Mouse (Mus musculus): ENCODE data around the gene Ptpn1.

Ptpn1 gene

GRCm38 (mm10) chr2:167972809-167973208 is 41.0 kb downstream of the Ptpn1 start:
- no peak for DNase-seq (ENCODE audit: low spot score)

DNA sequence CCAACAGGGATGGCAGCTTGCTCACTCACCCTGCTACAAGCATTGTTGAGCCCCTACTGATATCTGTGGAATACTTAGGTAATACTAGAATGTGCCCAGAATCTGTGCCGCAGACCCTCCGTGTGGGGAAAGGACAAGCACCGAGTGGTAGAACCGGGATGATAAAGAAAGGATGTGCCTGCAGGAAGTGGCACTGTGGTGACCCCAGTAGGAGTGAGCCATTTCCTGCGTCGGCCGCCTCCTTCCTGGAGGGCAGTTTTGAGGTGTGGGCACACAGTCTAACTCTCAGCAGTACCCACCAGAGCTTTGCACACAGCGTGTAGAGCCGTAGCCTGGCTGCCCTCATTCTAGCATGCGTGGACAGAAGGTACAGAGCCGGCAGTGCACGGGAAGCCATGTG is 43.9 kb downstream of the Ptpn1 start:
- no peak for DNase-seq (ENCODE audit: low spot score)

GRCm38 (mm10) chr2:167978271-167978670 is 46.4 kb downstream of the Ptpn1 start:
- DNase-seq (ENCODE audit: low spot score) = no peak

GRCm38 (mm10) chr2:167980391-167980790 is 48.5 kb downstream of the Ptpn1 start:
- DNase-seq (ENCODE audit: low spot score) = no peak

GRCm38 (mm10) chr2:167982646-167983045 is 50.8 kb downstream of the Ptpn1 start:
- DNase-seq (ENCODE audit: low spot score) = no peak

DNA sequence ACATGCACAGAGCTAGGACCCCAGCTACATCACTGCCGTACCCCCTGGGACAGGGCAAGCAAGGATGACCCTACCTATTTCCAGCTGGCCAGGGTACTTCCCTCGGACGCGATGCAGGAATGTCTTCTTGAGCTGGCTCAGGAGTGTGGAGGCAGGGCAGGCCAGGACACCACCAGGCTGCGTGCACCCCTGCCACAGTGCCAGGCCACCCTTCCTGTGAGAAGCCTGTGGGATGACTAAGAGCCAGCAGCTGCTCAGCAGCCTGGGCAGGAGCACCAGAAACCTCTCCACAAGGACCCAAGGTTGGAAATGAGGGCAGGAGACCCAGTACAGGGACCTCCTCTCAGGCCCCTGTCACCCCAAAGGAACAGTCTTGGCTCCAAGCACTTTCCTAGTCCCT is 52.5 kb downstream of the Ptpn1 start:
- DNase-seq (ENCODE audit: low spot score) = no peak

DNA sequence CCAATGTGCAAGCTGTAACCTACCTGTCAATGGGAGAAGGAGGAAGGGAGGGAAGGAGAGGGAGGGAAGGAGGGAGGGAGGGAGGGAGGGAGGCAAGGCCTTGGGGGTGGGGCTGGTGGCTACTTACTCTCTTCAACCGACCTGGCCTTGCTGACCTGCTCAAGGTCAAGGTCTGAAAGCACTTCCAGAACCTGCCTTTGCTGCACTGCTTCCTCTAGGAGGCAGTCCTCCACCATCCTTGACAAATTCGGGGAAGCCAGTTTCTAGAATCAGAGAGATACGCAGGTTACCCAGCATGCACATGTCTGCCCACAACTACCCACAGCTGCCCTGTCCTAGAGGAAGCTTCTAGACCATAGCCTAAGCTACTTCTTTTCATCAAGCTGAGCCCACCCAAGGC is 53.1 kb downstream of the Ptpn1 start:
- no peak for DNase-seq (ENCODE audit: low spot score)

GRCm38 (mm10) chr2:167986762-167987161 is 54.9 kb downstream of the Ptpn1 start:
- DNase-seq (ENCODE audit: low spot score) = peak; percentile 65

DNA sequence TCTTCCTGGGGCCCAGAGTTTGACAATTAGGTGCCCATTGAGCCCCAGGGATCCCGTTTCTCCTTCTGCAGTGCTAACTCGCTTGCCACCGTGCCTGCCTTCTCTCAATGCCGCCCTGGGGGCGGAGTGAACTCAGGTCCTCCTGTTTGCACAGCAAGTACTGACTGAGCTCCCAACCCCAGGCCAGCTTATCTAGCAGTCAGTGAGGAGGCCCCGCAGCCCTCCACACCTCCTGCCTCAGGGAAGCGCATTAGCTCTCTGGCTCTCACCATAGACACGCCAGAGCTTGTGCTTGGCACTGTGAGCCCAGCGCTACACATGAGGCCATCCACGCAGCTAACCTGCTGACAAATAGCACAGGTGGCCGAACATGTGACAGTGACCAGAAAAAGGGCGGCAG is 55.8 kb downstream of the Ptpn1 start:
- no peak for DNase-seq (ENCODE audit: low spot score)

GRCm38 (mm10) chr2:167989310-167989709 is 57.5 kb downstream of the Ptpn1 start:
- DNase-seq (ENCODE audit: low spot score) = peak; percentile 68

- no peak for DNase-seq (ENCODE audit: low spot score)
These were observed 61.4 kb downstream of the Ptpn1 start for GRCm38 (mm10) chr2:167993260-167993659.

GRCm38 (mm10) chr2:167995870-167996635 is 64.2 kb downstream of the Ptpn1 start:
- DNase-seq (ENCODE audit: low spot score) = peak; percentile 32

GRCm38 (mm10) chr2:167996672-167997215 is 64.9 kb downstream of the Ptpn1 start:
- peak; percentile 62 for DNase-seq (ENCODE audit: low spot score)

DNA sequence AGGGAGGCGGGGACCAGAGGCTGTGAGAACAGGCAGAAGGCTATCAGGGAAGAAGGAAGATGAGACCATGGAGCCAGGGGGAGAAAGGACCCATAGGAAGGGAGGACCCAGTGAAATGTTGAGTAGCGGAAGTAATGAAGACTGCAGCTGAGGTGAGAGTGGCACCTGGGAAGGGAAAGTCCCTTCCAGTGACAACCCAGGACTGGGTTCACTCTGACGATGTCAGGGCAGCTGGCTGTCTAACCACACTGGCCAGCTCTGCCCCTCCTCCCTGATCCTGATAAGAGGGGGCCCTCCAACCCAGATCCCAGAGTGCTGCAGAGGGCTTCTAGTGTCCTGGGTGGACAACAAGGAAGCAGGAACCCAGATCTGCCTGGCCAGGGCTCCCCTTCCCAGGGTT is 65.7 kb downstream of the Ptpn1 start:
- peak; percentile 72 for DNase-seq (ENCODE audit: low spot score)

DNA sequence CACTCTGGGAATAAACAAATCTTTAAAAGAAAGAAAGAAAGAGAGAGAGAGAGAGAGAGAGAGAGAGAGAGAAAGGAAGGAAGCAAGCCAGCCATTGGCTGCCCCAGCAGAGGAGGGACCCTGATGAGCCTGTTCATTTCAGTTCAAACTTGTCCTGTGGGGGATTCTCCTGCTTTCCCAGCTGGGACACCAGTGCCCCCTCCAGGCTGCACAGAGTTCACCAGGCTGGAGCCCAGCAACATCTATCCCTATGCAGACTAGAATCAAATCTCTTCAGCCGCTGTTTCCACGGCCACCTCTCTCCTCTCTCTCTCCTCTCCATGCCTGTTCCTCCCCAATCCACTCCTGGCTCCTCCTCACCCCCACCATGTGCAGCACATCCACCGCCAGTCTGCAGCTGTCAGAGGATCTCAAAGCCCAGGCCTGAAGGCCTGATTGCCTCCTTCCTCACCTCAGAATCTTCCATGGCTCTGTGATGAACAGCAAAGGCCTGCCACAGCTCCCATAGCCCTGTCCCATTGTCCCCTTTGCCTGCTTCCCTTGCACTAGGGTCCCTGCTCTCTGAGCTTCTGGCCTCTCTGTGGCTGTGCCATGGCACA is 67.4 kb downstream of the Ptpn1 start:
- DNase-seq (ENCODE audit: low spot score) = no peak

DNA sequence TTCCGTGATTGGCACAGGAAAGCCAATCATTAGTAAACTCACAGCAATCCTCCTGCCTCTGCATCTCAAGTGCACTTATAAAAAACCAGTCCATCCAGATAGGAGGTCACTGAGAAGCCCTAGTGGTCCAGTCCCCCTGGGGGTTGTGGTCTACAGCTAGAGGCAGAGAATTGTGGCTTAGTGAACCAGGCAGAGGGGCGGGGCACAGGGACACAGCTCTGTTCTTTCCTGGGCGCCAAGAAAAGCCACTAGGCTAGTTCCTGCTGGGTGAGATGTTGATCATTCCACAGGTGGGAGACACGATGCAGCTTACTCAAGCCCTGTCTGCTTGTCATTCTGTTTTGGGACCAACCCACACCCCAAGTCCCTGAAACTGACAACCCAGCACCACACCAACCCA is 70.3 kb downstream of the Ptpn1 start:
- no peak for DNase-seq (ENCODE audit: low spot score)

DNA sequence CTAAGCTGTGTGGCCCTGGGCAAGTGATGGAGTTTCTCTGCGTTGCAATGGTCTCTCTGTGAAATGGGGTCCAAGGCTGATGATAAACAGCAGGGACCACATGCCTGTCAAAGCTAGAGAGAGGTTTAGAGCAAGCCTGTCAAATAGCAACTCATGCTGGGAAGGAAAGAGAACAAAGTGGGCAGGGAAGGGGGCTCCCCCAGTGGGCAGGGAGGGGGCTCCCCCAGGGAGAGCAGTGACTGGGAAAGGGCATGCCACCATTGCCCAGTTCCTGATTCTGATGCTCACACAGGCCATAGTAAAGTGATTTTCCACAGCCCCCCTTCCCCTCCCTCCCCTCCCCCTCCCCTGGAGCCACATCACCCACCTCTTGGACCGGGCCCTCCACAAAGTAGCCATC is 71.0 kb downstream of the Ptpn1 start:
- DNase-seq (ENCODE audit: low spot score) = no peak

- no peak for DNase-seq (ENCODE audit: low spot score)
These were observed 71.6 kb downstream of the Ptpn1 start for GRCm38 (mm10) chr2:168003431-168003830.

- DNase-seq (ENCODE audit: low spot score) = no peak
These were observed 72.5 kb downstream of the Ptpn1 start for GRCm38 (mm10) chr2:168004369-168004768.

GRCm38 (mm10) chr2:168005005-168005404 is 73.1 kb downstream of the Ptpn1 start:
- no peak for DNase-seq (ENCODE audit: low spot score)

- DNase-seq (ENCODE audit: low spot score) = no peak
These were observed 73.8 kb downstream of the Ptpn1 start for GRCm38 (mm10) chr2:168005616-168006015.

DNA sequence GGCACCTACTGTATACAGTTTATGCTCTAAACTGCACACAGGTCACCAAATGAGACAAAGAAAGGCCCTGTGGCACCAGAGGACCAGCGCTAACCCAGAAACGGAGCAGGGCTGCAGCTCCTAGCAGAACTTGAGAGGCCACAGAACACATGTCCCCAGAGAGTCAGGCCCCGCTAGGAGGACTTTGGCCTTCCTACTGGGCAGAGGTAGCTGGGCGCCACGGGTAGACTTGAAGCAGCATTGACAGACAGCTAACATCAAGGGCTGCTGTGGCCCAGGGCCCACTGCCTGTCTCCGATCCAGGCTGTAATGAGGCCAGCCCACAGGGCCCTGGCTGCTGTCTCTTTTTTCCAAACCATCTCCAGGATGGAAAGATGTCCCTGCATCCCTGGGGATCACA is 74.6 kb downstream of the Ptpn1 start:
- no peak for DNase-seq (ENCODE audit: low spot score)

DNA sequence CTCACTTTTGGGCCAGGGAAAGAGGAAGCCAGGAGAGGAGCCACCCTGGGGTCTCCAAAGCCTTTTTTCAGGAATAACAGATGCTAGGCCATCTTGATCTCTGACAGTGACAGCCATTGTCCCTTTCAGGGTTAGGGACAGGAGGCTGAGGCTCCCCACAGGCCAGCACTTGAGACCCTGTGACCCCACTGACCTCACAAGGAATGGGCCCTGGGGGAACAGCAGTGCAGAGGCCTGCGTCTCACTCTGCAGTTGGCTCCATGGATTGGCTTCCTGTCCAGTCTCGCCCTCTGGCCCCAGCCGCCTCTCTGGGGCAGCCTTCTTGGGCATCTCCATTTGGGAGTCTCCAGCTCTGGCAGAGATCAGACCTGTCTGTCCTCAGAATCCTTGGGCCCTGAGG is 76.3 kb downstream of the Ptpn1 start:
- no peak for DNase-seq (ENCODE audit: low spot score)

Measured in T-cell, adult 2 months (primary cell).